Mouse (Mus musculus) MN1 (cell line): ENCODE results near the gene Smtn.
A peak's percentile ranks its signal among the peaks of the same experiment; 100 is the strongest.

Source experiments
- DNase-seq: peaks from one replicate; pipeline ENCODE4 v3.0.0-alpha.2; 2016; ENCODE audit warnings: low spot score

Smtn gene

DNA sequence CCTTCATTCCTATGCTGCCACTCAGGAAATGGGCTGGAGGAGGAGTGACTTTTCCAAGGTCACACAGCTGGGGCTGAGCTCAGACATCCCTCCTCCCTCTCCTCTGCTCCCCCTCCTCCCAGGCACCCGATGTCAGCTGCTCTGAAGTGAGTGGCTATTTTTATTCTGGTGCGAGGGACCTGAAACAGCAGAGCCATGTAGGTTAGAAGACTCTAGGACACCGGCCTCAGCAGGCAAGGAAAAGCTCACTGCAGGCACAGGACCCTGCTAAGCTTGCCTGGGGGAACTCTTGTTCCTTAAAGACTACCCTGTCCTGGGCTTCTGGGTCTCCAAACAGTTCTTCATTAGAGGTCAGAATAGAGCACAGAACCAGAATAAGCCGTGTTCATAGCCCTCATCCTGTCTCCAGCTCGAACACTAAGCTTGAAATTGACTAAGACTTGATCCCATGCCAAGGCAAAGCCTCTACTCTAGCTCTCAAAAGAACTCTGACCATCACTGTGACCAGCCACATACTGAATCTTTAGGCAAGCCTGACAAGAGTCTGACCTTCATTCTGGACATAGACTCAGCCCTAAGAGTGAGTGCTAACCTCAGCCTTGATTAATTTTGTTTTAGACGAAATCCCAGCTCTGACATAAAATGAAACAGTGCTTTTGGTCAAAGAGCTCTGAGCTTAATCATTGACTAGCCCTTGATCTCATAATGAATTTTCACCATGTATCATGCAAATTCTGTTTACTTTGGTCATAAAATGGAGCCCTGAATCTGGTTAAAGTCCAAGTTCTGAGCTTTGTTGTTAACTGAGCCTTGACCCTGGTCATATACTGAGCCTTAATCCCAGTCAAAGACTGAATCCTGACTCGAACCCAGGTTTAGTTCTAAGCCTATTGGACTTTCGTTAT is 31.0 kb downstream of the Smtn start:
- DNase-seq: no peak

DNA sequence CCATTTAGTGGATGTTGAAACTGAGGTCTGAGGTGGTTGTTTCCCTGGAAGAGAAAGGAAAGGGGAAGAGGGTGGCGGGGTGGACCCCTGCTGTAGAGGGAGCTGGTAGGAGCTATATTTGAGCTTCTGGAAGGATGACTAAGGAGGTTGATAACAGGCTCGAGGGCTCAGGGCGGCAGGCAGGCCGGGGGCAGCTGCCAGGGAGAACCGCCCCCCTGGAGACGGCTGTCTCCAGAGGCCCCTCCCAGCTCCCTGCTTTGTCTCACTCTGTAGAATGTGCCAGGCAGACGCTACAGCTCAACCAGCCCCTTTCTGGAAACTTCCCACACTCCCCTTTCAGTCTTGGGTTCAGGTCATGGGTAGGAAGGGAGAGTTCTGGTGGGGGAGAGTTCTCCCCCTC is 32.2 kb downstream of the Smtn start:
- DNase-seq: no peak

DNA sequence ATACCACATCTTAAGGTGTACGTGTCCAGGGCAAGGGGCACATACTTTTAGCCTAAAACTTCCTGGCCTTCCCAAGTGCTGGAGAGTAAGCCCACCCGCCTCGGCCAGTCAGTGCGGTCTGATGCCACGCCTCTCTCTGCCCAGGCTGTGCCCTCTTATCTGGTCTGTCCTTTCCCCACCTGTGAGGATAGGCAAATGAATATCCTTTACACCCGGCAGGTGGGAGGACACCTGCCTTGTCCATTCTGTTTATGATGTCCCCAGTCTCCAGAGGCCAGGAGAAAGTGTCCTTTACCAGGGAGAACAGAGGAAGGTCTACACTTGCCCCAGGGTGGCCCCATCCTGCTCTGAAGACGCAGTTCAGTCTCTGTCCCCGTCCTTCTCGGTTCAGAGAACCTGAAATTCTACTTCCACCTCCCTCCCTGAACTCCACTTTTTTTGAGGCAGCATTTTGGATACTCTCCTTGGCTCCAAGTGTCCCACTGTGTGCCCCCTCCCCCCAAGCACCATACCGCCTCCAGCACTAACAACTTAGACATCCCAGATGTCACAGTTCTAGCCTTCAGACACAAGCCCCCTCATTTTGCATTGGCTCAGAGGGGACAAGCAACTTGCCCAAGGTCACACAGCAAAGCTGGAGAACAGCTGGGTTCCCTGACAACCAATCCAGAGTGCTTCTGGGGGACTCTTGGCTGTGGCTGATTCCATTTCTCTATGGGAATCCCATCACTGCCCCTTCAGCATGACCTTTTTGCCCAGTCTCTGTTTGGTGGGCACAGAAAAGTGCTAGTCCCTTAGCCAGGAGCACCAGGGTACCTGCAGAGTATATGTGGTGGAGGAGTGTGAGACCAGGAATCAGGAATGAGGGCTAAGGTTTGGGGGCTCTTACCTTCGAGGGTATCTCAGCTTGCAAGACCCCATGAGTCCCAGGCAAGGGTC is 36.4 kb downstream of the Smtn start:
- no peak for DNase-seq

DNA sequence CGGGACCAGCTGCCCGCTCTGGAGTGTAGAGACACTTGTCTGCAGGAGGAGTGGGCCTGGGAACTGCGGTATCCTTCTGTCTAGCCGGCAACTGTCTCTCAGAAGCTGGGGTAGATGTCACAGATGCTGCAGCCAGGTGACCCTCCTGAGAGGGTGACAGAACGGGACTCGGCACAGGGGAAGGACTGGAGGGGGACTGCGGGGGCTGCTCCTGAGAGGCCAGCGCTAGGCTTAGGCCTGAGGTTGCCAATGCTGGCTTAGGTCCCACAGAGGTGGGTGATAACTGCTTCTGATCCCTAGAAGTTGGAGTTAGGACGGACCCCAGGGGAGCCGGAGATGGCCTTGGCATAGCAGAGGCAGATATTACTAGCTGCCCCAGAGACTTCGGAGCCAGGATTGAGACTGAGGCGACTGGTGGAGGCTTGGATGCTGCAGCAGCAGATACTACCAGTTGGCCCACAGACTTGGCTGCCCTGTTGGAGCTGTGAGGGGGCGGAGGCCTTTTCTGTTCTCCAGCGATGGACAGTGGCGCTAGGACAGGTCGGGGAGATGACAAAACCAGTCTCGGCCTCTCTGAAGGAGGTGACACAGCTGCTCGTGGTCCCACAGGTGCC is 37.8 kb downstream of the Smtn start:
- DNase-seq: no peak

DNA sequence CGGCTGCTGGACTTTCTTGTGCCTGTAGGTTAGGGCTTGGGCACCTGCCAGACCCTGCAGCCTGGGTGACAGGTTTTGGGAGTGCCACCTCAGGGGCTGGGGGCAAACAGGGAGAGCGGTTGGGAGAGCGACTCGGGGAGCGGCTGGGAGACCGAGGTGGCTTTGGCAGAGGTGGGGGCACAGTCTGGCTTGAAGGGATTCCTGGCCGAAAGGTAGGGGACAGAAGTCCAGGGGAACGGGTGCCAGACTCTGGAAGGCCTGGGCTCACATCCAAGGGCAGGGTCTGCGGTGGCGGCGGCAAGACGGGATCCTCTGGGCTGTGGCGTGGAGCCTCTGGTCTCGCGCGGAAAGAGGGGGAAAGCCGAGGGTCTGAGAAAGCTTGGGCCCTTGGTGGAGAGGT is 38.4 kb downstream of the Smtn start:
- DNase-seq: no peak

DNA sequence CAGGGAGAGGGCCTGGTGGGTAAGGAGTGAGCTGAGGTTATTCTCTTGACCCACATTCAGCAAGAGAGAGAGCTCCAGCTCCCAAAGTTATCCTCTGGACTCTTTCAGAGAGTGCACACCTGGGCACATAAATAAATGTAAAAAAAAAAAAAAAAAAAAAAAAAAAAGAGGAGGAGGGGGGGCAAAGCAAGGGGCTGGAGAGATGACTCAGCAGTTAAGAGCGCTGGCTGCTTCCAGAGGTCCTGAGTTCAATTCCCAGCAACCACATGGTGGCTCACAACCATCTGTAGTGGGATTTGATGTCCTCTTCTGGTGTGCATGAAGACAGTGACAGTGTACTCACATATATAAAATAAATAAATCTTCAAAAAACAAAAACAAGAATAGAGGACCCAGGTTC is 43.1 kb downstream of the Smtn start:
- no peak for DNase-seq

DNA sequence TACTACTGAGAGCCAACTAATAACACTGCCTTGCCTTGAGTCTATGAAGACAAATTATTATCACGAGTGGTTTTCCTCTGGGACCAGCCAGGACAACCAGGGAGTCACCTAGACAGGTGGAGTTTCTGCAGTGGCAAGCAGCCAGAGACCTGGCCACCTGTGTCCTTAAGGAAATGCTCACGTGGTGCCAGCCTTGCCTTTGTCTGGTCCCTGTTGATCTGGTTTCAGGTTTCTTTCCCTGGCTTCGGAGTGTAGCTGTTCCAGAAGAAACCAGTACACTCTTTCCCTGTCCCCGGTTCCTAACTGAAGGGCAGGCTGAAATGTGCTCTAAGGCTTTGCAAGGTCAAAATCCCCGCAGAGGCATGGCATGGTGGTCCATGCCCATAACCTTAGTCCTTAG is 43.7 kb downstream of the Smtn start:
- DNase-seq: no peak

DNA sequence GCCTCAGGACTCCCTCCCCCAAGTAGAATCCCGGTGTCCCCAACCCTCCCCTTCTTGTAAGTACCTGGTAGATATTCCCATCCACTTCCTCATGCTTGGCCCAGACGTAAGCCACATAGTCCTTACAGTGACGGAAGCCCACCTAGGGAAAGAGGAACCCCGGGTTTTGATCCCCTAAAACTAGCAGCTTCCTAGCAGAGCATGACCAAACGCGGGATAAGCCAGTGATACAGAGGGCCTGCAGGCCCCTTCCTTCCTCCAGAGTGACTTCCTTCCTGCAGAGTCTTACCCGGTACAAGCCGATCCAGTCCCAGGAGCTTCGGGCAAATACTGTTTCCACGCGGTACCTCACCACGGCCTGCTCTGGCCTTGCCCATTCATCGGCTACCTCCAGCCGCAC is 44.9 kb downstream of the Smtn start:
- DNase-seq: no peak

DNA sequence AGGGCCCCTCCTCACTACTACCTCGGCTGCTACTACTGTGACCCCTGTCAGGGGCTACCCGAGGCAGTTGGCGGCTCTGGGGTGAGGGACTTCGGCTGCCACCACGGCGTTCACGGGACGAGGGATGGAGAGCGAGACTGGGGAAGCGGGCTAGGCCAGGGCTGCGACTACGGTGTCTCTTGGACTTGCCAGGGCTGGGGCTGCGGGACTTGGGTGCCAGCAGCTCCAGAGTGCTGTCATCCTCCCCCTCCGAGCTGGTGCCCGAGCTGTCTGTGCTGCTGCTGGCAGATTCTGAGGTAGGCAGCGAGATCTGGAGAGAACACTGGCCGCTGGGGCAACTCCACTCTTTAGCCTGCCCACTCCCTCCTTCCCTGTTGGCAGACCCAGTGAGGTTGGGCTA is 45.6 kb downstream of the Smtn start:
- no peak for DNase-seq

DNA sequence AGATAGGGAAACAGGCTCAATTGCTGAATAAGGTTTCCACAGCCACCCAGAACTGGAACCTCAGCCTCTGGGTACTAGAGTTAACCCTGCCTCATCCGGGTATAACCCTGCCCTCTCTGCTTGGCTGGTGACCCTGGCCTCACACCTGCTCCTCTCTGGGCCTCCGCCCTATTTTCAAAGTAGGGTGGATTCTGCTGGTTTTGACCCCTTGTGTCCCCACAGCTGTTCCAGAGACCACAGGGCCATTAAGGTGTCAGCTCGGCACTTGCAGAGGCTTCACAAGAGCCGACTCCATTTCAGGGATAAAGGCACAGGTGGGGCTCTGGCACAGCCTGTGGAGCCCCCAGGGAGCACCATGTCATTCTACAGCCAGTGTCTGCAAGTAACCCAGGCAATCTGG is 47.7 kb downstream of the Smtn start:
- no peak for DNase-seq

DNA sequence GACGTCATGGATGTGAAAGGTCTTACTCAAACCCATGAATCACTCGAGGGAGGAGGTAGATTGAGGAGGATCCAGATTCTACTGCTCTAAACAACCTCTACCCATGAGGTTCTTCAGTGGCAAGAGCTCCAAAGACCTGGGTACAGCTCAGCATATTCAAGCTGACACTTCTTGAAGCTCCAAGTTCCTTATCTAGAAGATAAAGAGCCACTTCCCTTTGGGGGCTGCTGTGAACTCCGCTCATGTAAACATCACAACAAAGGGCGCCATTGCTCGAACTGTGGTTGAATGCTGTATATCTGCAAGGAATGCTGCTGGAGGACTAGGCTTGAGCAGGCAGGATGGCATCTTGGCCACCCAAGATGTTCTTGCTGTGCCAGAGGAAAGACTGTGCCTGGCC is 51.4 kb downstream of the Smtn start:
- no peak for DNase-seq

DNA sequence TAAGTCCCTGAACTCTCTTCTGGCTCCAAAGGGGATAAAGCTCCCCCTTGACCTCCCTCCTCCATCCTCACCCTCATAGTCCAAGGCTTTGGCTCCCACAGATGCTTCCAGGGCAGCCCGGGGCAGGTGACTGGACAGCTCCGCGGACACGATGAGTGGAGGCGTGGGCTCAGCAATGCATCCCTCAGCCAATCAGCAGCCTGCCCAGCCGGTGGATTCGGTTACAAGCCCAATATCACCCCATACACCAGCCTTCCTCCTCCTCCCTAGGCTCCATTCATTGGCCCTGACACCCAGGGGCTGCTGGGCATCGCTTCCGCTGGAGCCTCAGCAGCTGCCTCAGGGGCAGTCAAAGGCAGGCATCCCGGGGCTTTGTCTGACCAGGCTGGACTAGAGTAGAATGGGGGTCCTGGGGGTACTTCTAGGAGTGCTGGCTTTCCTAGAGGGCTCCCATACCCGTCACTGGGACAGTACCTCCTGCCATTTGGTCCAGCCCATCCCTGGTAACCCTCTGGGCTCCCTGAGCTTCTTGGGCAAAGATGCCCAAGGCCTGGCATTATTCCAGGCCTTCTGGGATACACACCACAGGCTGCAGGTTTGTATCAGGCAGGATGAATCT is 52.4 kb downstream of the Smtn start, which contains the start of gene Pla2g3:
TSS of gene Pla2g3 (plus strand) at position 333 of the 619 bp plus-strand sequence.
- peak; percentile 27 for DNase-seq

DNA sequence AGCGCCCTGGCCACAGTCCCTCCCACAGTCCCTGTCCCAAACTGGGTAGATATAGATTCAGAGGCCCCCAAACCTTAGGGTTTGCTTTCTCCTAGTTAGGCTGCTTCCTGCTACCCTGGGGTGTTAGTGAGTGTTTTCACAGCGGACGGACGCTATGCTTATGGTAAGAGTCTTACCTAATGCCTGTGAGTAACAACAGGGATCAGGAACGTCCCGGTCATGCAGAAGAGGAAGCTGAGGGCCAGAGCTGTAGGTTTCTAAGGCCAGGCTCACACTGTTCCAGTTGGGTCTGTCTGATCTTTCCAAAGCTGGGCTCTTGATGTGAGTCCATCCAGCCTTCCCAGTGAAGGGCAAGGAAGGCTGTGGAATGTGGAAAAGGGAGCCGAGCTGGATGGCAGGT is 54.1 kb downstream of the Smtn start:
- no peak for DNase-seq

DNA sequence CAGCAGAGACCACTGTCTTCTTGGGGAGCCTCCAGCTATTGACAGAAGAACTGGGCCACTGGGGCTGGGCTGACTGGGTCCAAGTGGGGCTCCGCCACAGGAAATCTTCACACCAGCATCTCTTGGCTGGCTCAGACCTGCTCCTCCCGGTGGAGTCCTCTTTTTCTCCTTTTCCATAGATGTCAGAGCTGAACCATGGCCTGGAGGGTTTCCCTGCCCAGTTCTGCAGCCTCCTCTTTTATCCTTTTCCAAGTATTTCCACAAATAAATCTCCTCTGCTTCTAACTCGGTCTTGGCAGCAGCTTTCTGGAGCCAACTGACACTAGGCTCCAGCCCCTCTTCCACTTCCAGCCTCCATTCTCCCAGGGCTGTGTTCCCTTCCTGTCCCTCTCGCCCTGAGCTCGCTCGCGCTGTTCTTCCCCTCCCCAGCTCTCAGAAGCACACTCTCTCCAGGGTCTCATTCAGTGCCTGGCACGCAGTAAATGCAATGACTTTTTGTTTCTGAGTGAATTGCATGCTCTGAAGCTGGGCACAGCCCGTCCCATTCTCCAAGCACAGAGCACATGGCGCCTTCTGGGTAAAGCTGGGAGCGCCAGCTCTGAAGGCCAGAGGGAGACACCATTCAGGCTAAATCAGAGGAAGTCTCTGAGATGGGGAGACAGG is 56.3 kb downstream of the Smtn start:
- DNase-seq: no peak

DNA sequence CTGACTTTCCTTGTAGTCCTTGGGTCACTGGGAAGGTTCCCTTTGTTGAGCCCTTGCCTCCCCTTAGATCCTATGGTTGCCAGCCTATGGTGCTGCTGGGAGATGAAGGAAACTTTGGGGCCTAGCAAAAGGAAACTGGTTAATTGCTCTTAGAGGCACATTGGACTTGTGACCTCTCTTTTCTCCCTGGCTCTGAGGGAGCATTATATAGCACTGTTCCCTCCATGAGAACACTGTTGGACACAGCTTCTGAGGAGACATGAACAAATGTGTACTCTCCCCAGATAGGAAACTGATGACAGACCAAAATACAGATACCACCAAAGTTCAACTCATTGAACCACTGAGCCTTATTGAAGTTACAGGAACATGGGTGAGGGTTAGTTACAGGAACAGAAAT is 64.9 kb downstream of the Smtn start:
- no peak for DNase-seq

DNA sequence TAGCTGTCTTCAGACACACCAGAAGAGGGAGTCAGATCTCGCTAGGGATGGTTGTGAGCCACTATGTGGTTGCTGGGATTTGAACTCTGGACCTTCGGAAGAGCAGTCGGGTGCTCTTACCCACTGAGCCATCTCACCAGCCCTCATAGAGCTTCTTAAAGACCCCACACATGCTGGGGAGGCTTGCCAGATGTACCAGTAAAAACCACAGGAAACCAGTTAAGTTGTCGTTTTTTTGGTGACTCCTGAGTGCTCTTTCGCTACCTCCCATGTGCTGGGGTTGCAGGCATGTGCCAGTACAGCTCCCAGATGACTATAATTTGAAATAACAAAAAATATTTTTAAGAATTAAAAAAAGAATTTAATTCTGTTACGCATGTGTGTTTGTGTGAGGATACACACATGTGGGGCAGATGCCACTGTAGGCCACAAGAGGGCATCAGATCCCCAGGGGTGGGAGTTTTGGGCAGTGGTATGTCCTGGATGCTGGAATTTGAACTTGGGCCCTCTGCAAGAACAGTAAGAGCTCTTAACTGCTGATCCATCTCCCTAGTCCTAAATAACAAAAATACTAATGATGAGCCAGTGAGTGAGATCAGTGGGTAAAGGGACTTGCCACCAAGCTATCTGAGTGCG is 65.8 kb downstream of the Smtn start:
- DNase-seq: peak; percentile 30

DNA sequence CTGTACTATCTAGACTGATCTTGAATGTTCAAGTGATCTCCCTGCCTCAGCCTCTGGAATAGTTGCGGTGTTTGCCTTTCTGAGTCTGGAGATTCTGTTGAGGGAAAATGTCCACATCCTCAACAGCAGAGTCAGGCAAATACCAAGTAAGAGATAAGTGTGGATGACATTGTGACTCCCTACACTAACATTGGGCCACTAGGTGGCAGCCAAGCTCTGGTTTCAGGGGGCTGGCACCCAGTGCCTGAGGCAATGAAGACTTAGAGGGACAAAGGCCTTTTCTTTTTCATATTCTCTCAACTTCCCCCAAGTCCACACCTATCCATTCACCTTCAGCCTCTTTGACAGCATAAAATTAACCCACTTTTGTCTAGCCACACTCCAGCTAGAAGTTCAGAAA is 67.9 kb downstream of the Smtn start:
- peak; percentile 87 for DNase-seq

DNA sequence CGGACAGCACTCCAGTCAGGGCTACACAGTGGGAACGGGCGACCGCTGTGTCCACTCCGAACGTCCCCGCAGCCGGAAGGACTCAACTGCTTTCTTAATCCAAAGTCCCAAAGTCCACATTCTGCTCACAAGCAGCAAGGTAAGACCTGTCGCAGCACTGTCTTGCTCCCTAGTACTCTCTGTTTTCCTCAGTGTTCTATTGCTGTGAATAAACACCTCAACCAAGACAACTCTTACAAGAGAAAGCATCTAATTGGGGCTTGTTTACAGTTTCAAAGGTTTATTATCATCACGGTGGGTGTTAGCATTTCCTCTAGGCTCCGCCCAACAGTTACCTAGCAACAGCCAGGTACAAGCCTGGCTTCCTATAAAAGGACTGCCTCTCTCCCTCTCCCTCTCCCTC is 69.0 kb downstream of the Smtn start:
- no peak for DNase-seq
